Mouse (Mus musculus) layer of hippocampus, adult 2 months (tissue): ENCODE results near the gene Tubgcp6. TPM values are rescaled to one million over a fixed set of nuclear protein-coding genes. Genes with fewer than 3 reads are reported as not detected.

Experiments
- DNase-seq, 2 experiments: peaks; one replicate each; pipeline ENCODE4 v3.0.0; 2022; ENCODE audit warnings: low spot score in 2 of 2
- H3K27ac ChIP-seq: fragments of 200-600 bp; 2 replicates; pipeline ENCODE4 v1.8.1; 2022
- H3K4me3 ChIP-seq: fragments of 200-600 bp; 2 replicates; pipeline ENCODE4 v1.8.1; 2022; ENCODE audit warnings: mild to moderate bottlenecking
- CTCF ChIP-seq: fragments of 200-600 bp; conservative IDR thresholded peaks from 2 replicates; pipeline ENCODE4 v1.8.1; 2022; ENCODE audit warnings: antibody characterized with exemption, mild to moderate bottlenecking, moderate library complexity
- long read RNA-seq, 2 experiments: library from polyadenylated mRNA; stranded (forward); transcript quantifications; one replicate each; pipeline ENCODE4 v2.0.0; 2021; ENCODE audit warnings: borderline mapping rate in 2 of 2
- total RNA-seq, 2 experiments: library from RNA; stranded (reverse); gene quantifications; 2 replicates each; pipeline ENCODE4 v1.2.3; 2021

The Tubgcp6 gene
- 10 to 100 TPM; 31.0 to 31.5 TPM for total RNA-seq
- long read RNA-seq, experiment 1, full-length matches to known transcripts, result 5 of 20 reads
- long read RNA-seq, experiment 1, partial matches to known transcripts, result 4 of 20 reads
- long read RNA-seq, experiment 1, other reads (novel, unspliced or antisense), result 11 of 20 reads
- long read RNA-seq, experiment 2, full-length matches to known transcripts, result 12 of 31 reads
- long read RNA-seq, experiment 2, partial matches to known transcripts, result 10 of 31 reads
- long read RNA-seq, experiment 2, other reads (novel, unspliced or antisense), result 9 of 31 reads

- no peak for TF ChIP-seq CTCF
- DNase-seq, result peak; percentile 95 to 96
Measured at GRCm38 (mm10) chr15:89122649-89123366, at the start of gene Tubgcp6. Gene Tubgcp6, minus strand, starts transcription at chr15:89123112.

GRCm38 (mm10) chr15:89172276-89172935, 49.5 kb upstream of the Tubgcp6 start:
- Histone ChIP-seq H3K27ac (peak overlapping the region; percentile 85), H3K4me3 (peak overlapping the region; percentile 68)
- no peak for TF ChIP-seq CTCF
- no peak for DNase-seq

More at GRCm38 (mm10) chr15:89122649-89123366, at the start of gene Tubgcp6:
- peak within 1 kb of the TSS; percentile 90 for H3K27ac ChIP-seq
- peak within 1 kb of the TSS; percentile 64 for H3K4me3 ChIP-seq

- no peak for DNase-seq
- TF ChIP-seq CTCF, result no peak
- Histone ChIP-seq H3K27ac (no peak overlapping the region), H3K4me3 (no peak overlapping the region)
Measured at GRCm38 (mm10) chr15:89171526-89172051, 48.7 kb upstream of the Tubgcp6 start.

- H3K4me3 ChIP-seq, result no peak overlapping the region
- TF ChIP-seq CTCF, result no peak
- no peak for DNase-seq
- peak overlapping the region; percentile 85 for H3K27ac ChIP-seq
Measured at GRCm38 (mm10) chr15:89170102-89170501, 47.2 kb upstream of the Tubgcp6 start.

- Histone ChIP-seq H3K27ac (peak overlapping the region; percentile 85), H3K4me3 (peak overlapping the region; percentile 30; the same call in 1 of the 2 replicates)
- peak; percentile 82 to 86 for DNase-seq
- no peak for TF ChIP-seq CTCF
Measured at GRCm38 (mm10) chr15:89169431-89169830, 46.5 kb upstream of the Tubgcp6 start.

- no peak for TF ChIP-seq CTCF
- peak overlapping the region; percentile 85 for H3K27ac ChIP-seq
Measured at GRCm38 (mm10) chr15:89168922-89169321, 46.0 kb upstream of the Tubgcp6 start.

GRCm38 (mm10) chr15:89165478-89165877, 42.6 kb upstream of the Tubgcp6 start:
- Histone ChIP-seq H3K27ac (no peak overlapping the region), H3K4me3 (no peak overlapping the region)
- no peak for DNase-seq
- no peak for TF ChIP-seq CTCF

More at GRCm38 (mm10) chr15:89168922-89169321, 46.0 kb upstream of the Tubgcp6 start:
- DNase-seq, result no peak
- H3K4me3 ChIP-seq, result peak overlapping the region; percentile 30; the same call in 1 of the 2 replicates

GRCm38 (mm10) chr15:89161397-89161796, 38.5 kb upstream of the Tubgcp6 start:
- Histone ChIP-seq H3K4me3 (no peak overlapping the region), H3K27ac (no peak overlapping the region)
- no peak for TF ChIP-seq CTCF
- DNase-seq, result no peak

- Histone ChIP-seq H3K27ac (no peak overlapping the region), H3K4me3 (no peak overlapping the region)
- TF ChIP-seq CTCF, result no peak
- no peak for DNase-seq
Measured at GRCm38 (mm10) chr15:89158516-89158915, 35.6 kb upstream of the Tubgcp6 start.

- DNase-seq, result peak; percentile 50 to 62
- Histone ChIP-seq H3K4me3 (no peak overlapping the region), H3K27ac (no peak overlapping the region)
- TF ChIP-seq CTCF, result peak; percentile 81
Measured at GRCm38 (mm10) chr15:89157954-89158353, 35.0 kb upstream of the Tubgcp6 start.

GRCm38 (mm10) chr15:89152312-89152711, 29.4 kb upstream of the Tubgcp6 start:
- TF ChIP-seq CTCF, result no peak
- DNase-seq, result no peak
- H3K4me3 ChIP-seq, result no peak overlapping the region
- H3K27ac ChIP-seq, result no peak overlapping the region

GRCm38 (mm10) chr15:89150041-89150390, 27.1 kb upstream of the Tubgcp6 start:
- no peak for DNase-seq
- TF ChIP-seq CTCF, result no peak; the same call in 1 of the 2 replicates
- Histone ChIP-seq H3K4me3 (peak overlapping the region; percentile 81), H3K27ac (no peak overlapping the region; the same call in 1 of the 2 replicates)
